Mouse (Mus musculus): ENCODE data around the gene Fuca1.

DNA sequence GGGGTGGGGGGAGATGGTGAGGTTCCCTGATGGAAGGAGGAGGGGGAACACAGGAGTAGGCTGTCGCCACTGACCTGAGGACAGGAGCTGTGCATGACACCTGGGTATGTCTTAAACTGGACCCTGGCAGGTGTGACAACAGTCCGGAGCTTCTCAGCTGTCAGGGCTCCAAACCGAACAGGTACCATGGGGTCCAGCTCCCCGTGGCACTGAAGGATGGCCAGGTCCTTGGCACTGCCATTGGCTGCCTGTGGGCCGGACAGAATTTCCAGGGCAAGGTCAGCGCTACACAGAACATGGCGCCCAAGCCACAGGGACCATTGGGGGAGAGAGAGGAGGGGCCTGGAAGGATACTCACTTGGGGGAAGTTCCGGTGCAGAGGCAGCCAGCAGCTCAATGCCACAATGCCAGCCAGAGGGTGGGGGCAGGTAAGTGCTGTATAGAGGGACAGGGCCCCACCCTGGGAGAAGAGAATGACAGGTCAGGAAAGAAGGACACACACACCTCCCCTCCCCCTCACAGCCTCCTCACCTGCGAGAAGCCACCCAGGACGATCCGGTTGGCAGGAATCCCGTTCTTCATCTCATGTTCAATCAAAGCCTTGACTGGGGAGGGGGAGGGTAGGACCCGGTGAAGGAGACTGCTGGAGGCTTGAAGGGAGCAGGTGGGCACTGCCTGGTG, 48.7 kb downstream of the Fuca1 start:
- TF ChIP-seq POLR2A (IDR thresholded peaks at IDR 0.05; ENCODE audit: borderline replicate concordance, insufficient read depth, low read length) (no peak), CTCF (IDR thresholded peaks at IDR 0.05; ENCODE audit: borderline replicate concordance, insufficient read depth, low read depth, low read length) (no peak)

All from cerebellum, adult 2 months (tissue).